Mouse (Mus musculus): ENCODE results near the gene Ubr3. TPM values are rescaled to one million over a fixed set of nuclear protein-coding genes. Genes with fewer than 3 reads are reported as not detected.

Ubr3 gene
- polyA plus RNA-seq, 1 experiment: 8.0 TPM

- H3K36me3 ChIP-seq (ENCODE audit: control insufficient read depth, insufficient read depth, low read length): no peaks in the 10 kb centered on the region
- H3K4me3 ChIP-seq (ENCODE audit: low read depth, low read length): no peak overlapping the region
- H3K4me1 ChIP-seq (ENCODE audit: control insufficient read depth, insufficient read depth, insufficient read length, low read length): no peaks in the 10 kb centered on the region
- H3K27ac ChIP-seq (ENCODE audit: insufficient read depth, low read depth, low read length): no peak overlapping the region
- 0 out of 2 replicates have a peak, but pooled peaks cover 2% of the 10 kb centered on the region for H3K27me3 ChIP-seq (ENCODE audit: control insufficient read depth, insufficient read depth, low read length)
- 92% methylated on average over 9 of the region's 9 CpGs for WGBS
- TF ChIP-seq POLR2A (IDR thresholded peaks at IDR 0.05; ENCODE audit: low read depth, low read length) (no peak), CTCF (IDR thresholded peaks at IDR 0.05; ENCODE audit: extremely low read depth, insufficient read length, insufficient replicate concordance, low read depth, low read length) (no peak)
Observed at GRCm38 (mm10) chr2:70053803-70054202, 156.8 kb downstream of the Ubr3 start.

- 94% methylated on average over 4 of the region's 4 CpGs for WGBS
- TF ChIP-seq CTCF (IDR thresholded peaks at IDR 0.05; ENCODE audit: extremely low read depth, insufficient read length, insufficient replicate concordance, low read depth, low read length) (no peak), POLR2A (IDR thresholded peaks at IDR 0.05; ENCODE audit: low read depth, low read length) (no peak)
- no peaks in the 10 kb centered on the region for H3K27me3 ChIP-seq (ENCODE audit: control insufficient read depth, insufficient read depth, low read length)
Observed at GRCm38 (mm10) chr2:70058201-70058600, 161.2 kb downstream of the Ubr3 start.

GRCm38 (mm10) chr2:70060359-70061345, 163.6 kb downstream of the Ubr3 start:
- WGBS: 59% methylated on average over 11 of the region's 11 CpGs

More at GRCm38 (mm10) chr2:70058201-70058600, 161.2 kb downstream of the Ubr3 start:
- no peaks in the 10 kb centered on the region for H3K36me3 ChIP-seq (ENCODE audit: control insufficient read depth, insufficient read depth, low read length)
- H3K4me3 ChIP-seq (ENCODE audit: low read depth, low read length): no peak overlapping the region
- H3K27ac ChIP-seq (ENCODE audit: insufficient read depth, low read depth, low read length): no peak overlapping the region
- no peaks in the 10 kb centered on the region for H3K4me1 ChIP-seq (ENCODE audit: control insufficient read depth, insufficient read depth, insufficient read length, low read length)

GRCm38 (mm10) chr2:70065116-70065515, 168.1 kb downstream of the Ubr3 start:
- H3K4me1 ChIP-seq (ENCODE audit: control insufficient read depth, insufficient read depth, insufficient read length, low read length): no peaks in the 10 kb centered on the region
- TF ChIP-seq POLR2A (IDR thresholded peaks at IDR 0.05; ENCODE audit: low read depth, low read length) (no peak), CTCF (IDR thresholded peaks at IDR 0.05; ENCODE audit: extremely low read depth, insufficient read length, insufficient replicate concordance, low read depth, low read length) (no peak)
- no peak overlapping the region for H3K4me3 ChIP-seq (ENCODE audit: low read depth, low read length)
- no peaks in the 10 kb centered on the region for H3K27me3 ChIP-seq (ENCODE audit: control insufficient read depth, insufficient read depth, low read length)
- H3K27ac ChIP-seq (ENCODE audit: insufficient read depth, low read depth, low read length): no peak overlapping the region
- WGBS: 80% methylated on average over 6 of the region's 6 CpGs
- H3K36me3 ChIP-seq (ENCODE audit: control insufficient read depth, insufficient read depth, low read length): no peaks in the 10 kb centered on the region

More at GRCm38 (mm10) chr2:70060359-70061345, 163.6 kb downstream of the Ubr3 start:
- Histone ChIP-seq H3K27ac (ENCODE audit: insufficient read depth, low read depth, low read length) (no peak overlapping the region), H3K4me1 (ENCODE audit: control insufficient read depth, insufficient read depth, insufficient read length, low read length) (no peaks in the 10 kb centered on the region), H3K36me3 (ENCODE audit: control insufficient read depth, insufficient read depth, low read length) (no peaks in the 10 kb centered on the region), H3K27me3 (ENCODE audit: control insufficient read depth, insufficient read depth, low read length) (no peaks in the 10 kb centered on the region), H3K4me3 (ENCODE audit: low read depth, low read length) (no peak overlapping the region)
- no peak for TF ChIP-seq POLR2A (IDR thresholded peaks at IDR 0.05; ENCODE audit: low read depth, low read length)
- no peak for TF ChIP-seq CTCF (IDR thresholded peaks at IDR 0.05; ENCODE audit: extremely low read depth, insufficient read length, insufficient replicate concordance, low read depth, low read length)

- no peak overlapping the region for H3K27ac ChIP-seq (ENCODE audit: insufficient read depth, low read depth, low read length)
- no peak overlapping the region for H3K4me3 ChIP-seq (ENCODE audit: low read depth, low read length)
- H3K4me1 ChIP-seq (ENCODE audit: control insufficient read depth, insufficient read depth, insufficient read length, low read length): no peaks in the 10 kb centered on the region
- 83% methylated on average over 7 of the region's 7 CpGs for WGBS
- TF ChIP-seq CTCF (IDR thresholded peaks at IDR 0.05; ENCODE audit: extremely low read depth, insufficient read length, insufficient replicate concordance, low read depth, low read length) (no peak), POLR2A (IDR thresholded peaks at IDR 0.05; ENCODE audit: low read depth, low read length) (no peak)
- H3K27me3 ChIP-seq (ENCODE audit: control insufficient read depth, insufficient read depth, low read length): no peaks in the 10 kb centered on the region
- H3K36me3 ChIP-seq (ENCODE audit: control insufficient read depth, insufficient read depth, low read length): no peaks in the 10 kb centered on the region
Observed at GRCm38 (mm10) chr2:70065729-70066300, 168.8 kb downstream of the Ubr3 start.

GRCm38 (mm10) chr2:70066338-70067022, 169.4 kb downstream of the Ubr3 start:
- Histone ChIP-seq H3K4me3 (ENCODE audit: low read depth, low read length) (no peak overlapping the region), H3K27ac (ENCODE audit: insufficient read depth, low read depth, low read length) (no peak overlapping the region), H3K36me3 (ENCODE audit: control insufficient read depth, insufficient read depth, low read length) (no peaks in the 10 kb centered on the region), H3K27me3 (ENCODE audit: control insufficient read depth, insufficient read depth, low read length) (no peaks in the 10 kb centered on the region), H3K4me1 (ENCODE audit: control insufficient read depth, insufficient read depth, insufficient read length, low read length) (no peaks in the 10 kb centered on the region)
- whole genome bisulfite sequencing: 35% methylated on average over 6 of the region's 6 CpGs
- TF ChIP-seq CTCF (IDR thresholded peaks at IDR 0.05; ENCODE audit: extremely low read depth, insufficient read length, insufficient replicate concordance, low read depth, low read length) (no peak), POLR2A (IDR thresholded peaks at IDR 0.05; ENCODE audit: low read depth, low read length) (no peak)

Measured in small intestine, adult 2 months (tissue).